8 mouse cellular contexts compared by ENCODE assay signal in genomic region chr6:124863125-124863657, GRCm38 (mm10). TPM values are rescaled to one million over a fixed set of nuclear protein-coding genes. Genes with fewer than 3 reads are reported as not detected.
DNase-seq lines count a peak whose midpoint lies in the region; ATAC-seq and TF ChIP-seq lines count a peak whose summit lies in the region.

No protein-coding gene starts in this region.

- no peak for TF ChIP-seq CTCF in gastrocnemius, adult 2 months (IDR thresholded peaks at IDR 0.05)
- TF ChIP-seq CTCF in spleen, adult 2 months (IDR thresholded peaks at IDR 0.05; ENCODE audit: extremely low read depth, insufficient read depth, insufficient read length, insufficient replicate concordance): no peak

- WGBS in spleen, adult 2 months: 3% methylated on average over 8 of the region's 16 CpGs
- WGBS in limb, embryonic 11.5 days: 0% methylated on average over 9 of the region's 16 CpGs
- WGBS in stomach, embryonic 15.5 days: 2% methylated on average over 8 of the region's 16 CpGs

- DNase-seq in gastrocnemius, adult 2 months: no peak
- DNase-seq in gastrocnemius, adult 8-10 months (ENCODE audit: low spot score in 2 of 2): no peak
- no peak for DNase-seq in spleen, adult 2 months (ENCODE audit: low read depth in 1 of 2, low spot score in 2 of 2)
- no peak for DNase-seq in spleen, adult 12 weeks (ENCODE audit: low spot score)
- DNase-seq in limb, embryonic 11.5 days (ENCODE audit: low spot score): no peak
- no peak for DNase-seq in adipocyte (ENCODE audit: low spot score)
- DNase-seq in spleen, postnatal 36 days (ENCODE audit: low spot score in 2 of 2): no peak

- H3K4me2 ChIP-seq in limb, embryonic 11.5 days (ENCODE audit: low read depth, severe bottlenecking): peak overlapping the region; percentile 88
- peak overlapping the region; percentile 86 for H3K4me2 ChIP-seq in stomach, embryonic 15.5 days

- peak overlapping the region; percentile 60 for H3K9ac ChIP-seq in limb, embryonic 11.5 days (ENCODE audit: low read length)
- no peak overlapping the region for H3K9ac ChIP-seq in stomach, embryonic 15.5 days

- H3K36me3 ChIP-seq in spleen, adult 2 months (ENCODE audit: control insufficient read depth, insufficient read depth, low read length): no peaks in the 10 kb centered on the region
- no peaks in the 10 kb centered on the region for H3K36me3 ChIP-seq in limb, embryonic 11.5 days (ENCODE audit: control insufficient read depth, insufficient read depth, low read length)
- no peaks in the 10 kb centered on the region for H3K36me3 ChIP-seq in stomach, embryonic 15.5 days

- ATAC-seq in limb, embryonic 11.5 days (ENCODE audit: insufficient number of reproducible peaks, low FRiP score, low TSS enrichment, low read depth): peak; percentile 14
- peak; percentile 32; the same call in 1 of the 2 replicates for ATAC-seq in stomach, embryonic 15.5 days (ENCODE audit: insufficient read depth, low FRiP score, low read depth)

- H3K27me3 ChIP-seq in spleen, adult 2 months (ENCODE audit: control insufficient read depth, insufficient read depth, low read length): peaks cover 12% of the 10 kb centered on the region
- H3K27me3 ChIP-seq in limb, embryonic 11.5 days (ENCODE audit: control insufficient read depth, insufficient read depth, low read length): peaks cover 4% of the 10 kb centered on the region; the same call in 1 of the 2 replicates
- H3K27me3 ChIP-seq in stomach, embryonic 15.5 days (replicated peaks): peaks cover 20% of the 10 kb centered on the region

- H3K9me3 ChIP-seq in limb, embryonic 11.5 days (ENCODE audit: control insufficient read depth, low read length): no peaks in the 10 kb centered on the region
- H3K9me3 ChIP-seq in stomach, embryonic 15.5 days: no peaks in the 10 kb centered on the region

- H3K27ac ChIP-seq in gastrocnemius, adult 2 months: 0 out of 2 replicates have a peak overlapping the region, but pooled peaks have one; percentile 16
- H3K27ac ChIP-seq in spleen, adult 2 months (ENCODE audit: insufficient read depth, low read length): no peak overlapping the region
- no peak overlapping the region for H3K27ac ChIP-seq in limb, embryonic 11.5 days (replicated peaks; ENCODE audit: low read depth, low read length)
- no peak overlapping the region for H3K27ac ChIP-seq in stomach, embryonic 15.5 days

- H3K4me3 ChIP-seq in gastrocnemius, adult 2 months: peak overlapping the region; percentile 66
- peak overlapping the region; percentile 52 for H3K4me3 ChIP-seq in spleen, adult 2 months (ENCODE audit: extremely low read depth, insufficient read depth, insufficient read length)
- peak overlapping the region; percentile 45 for H3K4me3 ChIP-seq in limb, embryonic 11.5 days (ENCODE audit: low read depth, low read length)
- H3K4me3 ChIP-seq in stomach, embryonic 15.5 days (replicated peaks): peak overlapping the region; percentile 50

- intact Hi-C loops in gastrocnemius, adult 2 months (cut with DNase I): no loop called here

- peaks cover 5% of the 10 kb centered on the region; the same call in 1 of the 2 replicates for H3K4me1 ChIP-seq in spleen, adult 2 months (ENCODE audit: control insufficient read depth, insufficient read depth, insufficient read length)
- peaks cover 34% of the 10 kb centered on the region for H3K4me1 ChIP-seq in limb, embryonic 11.5 days (ENCODE audit: control insufficient read depth, insufficient read depth, low read length)
- H3K4me1 ChIP-seq in stomach, embryonic 15.5 days: peaks cover 24% of the 10 kb centered on the region

- TF ChIP-seq POLR2A in spleen, adult 2 months (IDR thresholded peaks at IDR 0.05; ENCODE audit: low read depth, low read length): no peak

RNA-seq across cellular contexts. Expression of gene Gpr162, which starts 0.6 kb away (rescaled TPM):
- not detected for total RNA-seq in gastrocnemius, adult 2 months (2021)
- not detected for total RNA-seq in gastrocnemius, adult 8-10 months (2022)
- polyA plus RNA-seq in spleen, adult 2 months (2012; rRNA removed): 2.7 and 3.0 TPM in 2 replicates
- 0.92 and 0.98 TPM in 2 replicates for polyA plus RNA-seq in limb, embryonic 11.5 days (2014; fragmentation: Nextera tagmentation; extraction: Ambion mirVana)
- polyA plus RNA-seq in stomach, embryonic 15.5 days (2015; fragmentation: Nextera tagmentation; extraction: Ambion mirVana): 1.2 and 1.3 TPM in 2 replicates

RNA-seq across cellular contexts. Expression of gene P3h3, which starts 5.6 kb away (rescaled TPM):
- total RNA-seq in gastrocnemius, adult 2 months (2021): 1 to 10 TPM; 4.1 to 7.1 TPM
- 1 to 10 TPM; 2.0 to 4.5 (median 3.3) TPM for total RNA-seq in gastrocnemius, adult 8-10 months (2022)
- polyA plus RNA-seq in spleen, adult 2 months (2012; rRNA removed): 9.3 and 10.8 TPM in 2 replicates
- polyA plus RNA-seq in limb, embryonic 11.5 days (2014; fragmentation: Nextera tagmentation; extraction: Ambion mirVana): 23.1 and 25.4 TPM in 2 replicates
- polyA plus RNA-seq in stomach, embryonic 15.5 days (2015; fragmentation: Nextera tagmentation; extraction: Ambion mirVana): 28.4 TPM in 2 replicates

RNA-seq across cellular contexts. Expression of gene Gnb3, which starts 23.1 kb away (rescaled TPM):
- 1 to 10 TPM in 1 of 2 experiments, under 1 TPM in 1; 0.75 to 1.4 TPM for total RNA-seq in gastrocnemius, adult 2 months (2021)
- 1 to 10 TPM in 2 of 4 experiments, under 1 TPM in 2; 0.70 to 1.1 (median 1.0) TPM for total RNA-seq in gastrocnemius, adult 8-10 months (2022)
- 0.13 and 0.37 TPM in 2 replicates for polyA plus RNA-seq in spleen, adult 2 months (2012; rRNA removed)
- polyA plus RNA-seq in limb, embryonic 11.5 days (2014; fragmentation: Nextera tagmentation; extraction: Ambion mirVana): 0.40 and 0.43 TPM in 2 replicates
- 0.97 and 1.1 TPM in 2 replicates for polyA plus RNA-seq in stomach, embryonic 15.5 days (2015; fragmentation: Nextera tagmentation; extraction: Ambion mirVana)

RNA-seq across cellular contexts. Expression of gene Cd4, which starts 24.8 kb away (rescaled TPM):
- total RNA-seq in gastrocnemius, adult 2 months (2021): not detected
- under 1 TPM in 1 of 4 experiments, not detected in 3; 0.11 TPM for total RNA-seq in gastrocnemius, adult 8-10 months (2022)
- polyA plus RNA-seq in spleen, adult 2 months (2012; rRNA removed): 34.2 and 35.9 TPM in 2 replicates
- polyA plus RNA-seq in limb, embryonic 11.5 days (2014; fragmentation: Nextera tagmentation; extraction: Ambion mirVana): 0.06 TPM in 1 of 2 replicates, not detected in the other
- 0.41 and 0.64 TPM in 2 replicates for polyA plus RNA-seq in stomach, embryonic 15.5 days (2015; fragmentation: Nextera tagmentation; extraction: Ambion mirVana)

RNA-seq across cellular contexts. Expression of gene Cdca3, which starts 33.8 kb away (rescaled TPM):
- total RNA-seq in gastrocnemius, adult 2 months (2021): under 1 TPM; 0.26 to 0.31 TPM
- under 1 TPM; 0.31 to 0.51 (median 0.37) TPM for total RNA-seq in gastrocnemius, adult 8-10 months (2022)
- polyA plus RNA-seq in spleen, adult 2 months (2012; rRNA removed): 30.4 and 39.0 TPM in 2 replicates
- 243 and 249 TPM in 2 replicates for polyA plus RNA-seq in limb, embryonic 11.5 days (2014; fragmentation: Nextera tagmentation; extraction: Ambion mirVana)
- polyA plus RNA-seq in stomach, embryonic 15.5 days (2015; fragmentation: Nextera tagmentation; extraction: Ambion mirVana): 141 and 159 TPM in 2 replicates
